Mouse (Mus musculus) stomach, embryonic 14.5 days (tissue): ENCODE data around the gene Brsk2. TPM values are rescaled to one million over a fixed set of nuclear protein-coding genes. Genes with fewer than 3 reads are reported as not detected.
A peak's percentile ranks its signal among the peaks of the same experiment; 100 is the strongest.

Experiments
- ATAC-seq: fragments of 200-750 bp; cut with Nextera tagmentation; 2 replicates; pipeline ENCODE4 v1.8.0; 2017; ENCODE audit warnings: low read depth, moderate TSS enrichment; ENCODE audit not compliant: insufficient number of reproducible peaks, insufficient read depth, low FRiP score
- H3K27ac ChIP-seq: fragments of 300-500 bp; sonication (generic); 2 replicates; pipeline ENCODE4 v1.5.1; 2014; ENCODE audit warnings: mild to moderate bottlenecking, low read length, moderate library complexity, mixed read lengths
- H3K27me3 ChIP-seq: fragments of 300-500 bp; sonication (generic); 2 replicates; pipeline ENCODE4 v1.6.1; 2014; ENCODE audit warnings: low read length, control low read depth, mixed read lengths; ENCODE audit not compliant: control insufficient read depth, insufficient read depth
- H3K36me3 ChIP-seq: fragments of 300-500 bp; sonication (generic); 2 replicates; pipeline ENCODE4 v1.6.1; 2014; ENCODE audit warnings: mild to moderate bottlenecking, control low read depth, low read length, moderate library complexity, mixed read lengths; ENCODE audit not compliant: control insufficient read depth, insufficient read depth
- H3K4me1 ChIP-seq: fragments of 300-500 bp; sonication (generic); 2 replicates; pipeline ENCODE4 v1.6.1; 2014; ENCODE audit warnings: low read length, control low read depth, mixed read lengths; ENCODE audit not compliant: control insufficient read depth, insufficient read depth
- H3K4me2 ChIP-seq: fragments of 300-500 bp; sonication (generic); replicated peaks from 2 replicates; pipeline ENCODE4 v1.6.1; 2014; ENCODE audit warnings: low read depth, low read length, control low read depth
- H3K4me3 ChIP-seq: fragments of 300-500 bp; sonication (generic); 2 replicates; pipeline ENCODE4 v1.5.1; 2014; ENCODE audit warnings: low read depth, low read length, control low read depth
- H3K9ac ChIP-seq: fragments of 300-500 bp; sonication (generic); replicated peaks from 2 replicates; pipeline ENCODE4 v1.6.1; 2014; ENCODE audit warnings: low read depth, mild to moderate bottlenecking, control low read depth, low read length, moderate library complexity, mixed read lengths
- H3K9me3 ChIP-seq: fragments of 300-500 bp; sonication (generic); 2 replicates; pipeline ENCODE4 v1.6.1; 2016; ENCODE audit warnings: low read depth, low read length, control low read depth; ENCODE audit not compliant: control insufficient read depth
- WGBS: fragments of 180-500 bp; shearing (Covaris S2); extraction: QIAGEN DNeasy Blood & Tissue Kit; methylation state at CpG from one replicate; pipeline ENCODE4 v1.1.7; 2014; 5-methylcytosine and 5-hydroxymethylcytosine counted together
- polyA plus RNA-seq: library from polyadenylated mRNA; unstranded; fragments of >200 nt; fragmentation: Nextera tagmentation; extraction: Ambion mirVana; gene quantifications from 2 replicates; pipeline ENCODE4 v1.2.1, GENCODE M21; 2014

Gene Brsk2
- polyA plus RNA-seq, 1 experiment from 2014 or later: 2.6 TPM

GRCm38 (mm10) chr7:141950104-141951013 is 808 bp downstream of the Brsk2 start:
- H3K27ac ChIP-seq: no peak overlapping the region
- peaks cover 8% of the 10 kb centered on the region; the same call in 1 of the 2 replicates for H3K4me1 ChIP-seq
- H3K9ac ChIP-seq: peak overlapping the region; percentile 46; the same call in 1 of the 2 replicates
- peak overlapping the region; percentile 44 for H3K4me3 ChIP-seq
- H3K9me3 ChIP-seq: no peaks in the 10 kb centered on the region
- H3K27me3 ChIP-seq: peaks cover 41% of the 10 kb centered on the region
- peak; percentile 33 for ATAC-seq
- H3K4me2 ChIP-seq: peak overlapping the region; percentile 82
- under 1% methylated on average over 67 of the region's 84 CpGs for WGBS
- no peaks in the 10 kb centered on the region for H3K36me3 ChIP-seq

DNA sequence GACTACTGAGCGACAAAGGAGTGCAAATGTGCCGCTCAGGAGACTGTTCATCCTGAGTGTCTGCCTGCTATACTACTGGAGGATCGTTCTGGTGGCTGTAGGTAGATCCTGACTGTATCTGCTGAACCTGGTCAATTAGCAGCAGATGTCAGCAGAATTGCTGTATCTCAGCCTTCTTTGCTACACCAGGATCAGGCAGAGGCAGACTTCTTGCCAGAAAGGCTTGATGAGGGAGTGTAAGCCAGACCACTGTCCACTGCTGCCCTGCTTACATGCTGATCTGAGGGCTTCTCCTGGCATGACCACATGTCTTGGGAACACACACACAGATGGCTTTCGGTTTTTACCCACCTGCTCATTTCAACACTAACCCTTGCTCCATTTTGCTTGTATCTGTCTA is 2.3 kb downstream of the Brsk2 start:
- Histone ChIP-seq H3K4me2 (no peak overlapping the region), H3K27me3 (peaks cover 41% of the 10 kb centered on the region), H3K4me1 (peaks cover 8% of the 10 kb centered on the region; the same call in 1 of the 2 replicates), H3K27ac (no peak overlapping the region), H3K9me3 (no peaks in the 10 kb centered on the region), H3K36me3 (no peaks in the 10 kb centered on the region), H3K9ac (no peak overlapping the region), H3K4me3 (no peak overlapping the region)
- no peak for ATAC-seq
- 85% methylated on average over 4 of the region's 4 CpGs for WGBS

DNA sequence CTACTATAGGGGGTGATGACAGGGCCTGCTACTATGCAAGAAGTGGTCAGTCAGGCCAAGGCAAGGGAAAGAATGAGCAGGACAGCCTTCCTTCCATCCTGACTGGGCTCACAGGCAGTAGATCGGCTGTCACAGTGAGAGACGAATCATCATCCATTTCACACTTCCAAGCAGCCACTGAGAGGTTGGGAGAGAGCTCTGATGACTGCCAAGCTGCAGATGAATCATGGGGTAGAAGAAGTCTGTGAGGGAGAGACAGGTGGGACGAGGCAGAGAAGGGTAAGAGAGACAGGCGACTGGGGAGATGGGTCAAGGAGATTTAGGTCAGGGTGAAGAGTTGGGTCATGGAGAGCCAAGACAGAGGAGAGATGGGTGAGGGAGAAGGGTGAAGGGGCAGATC is 3.4 kb downstream of the Brsk2 start:
- no peaks in the 10 kb centered on the region for H3K9me3 ChIP-seq
- 73% methylated on average over 4 of the region's 4 CpGs for WGBS
- H3K27me3 ChIP-seq: peaks cover 40% of the 10 kb centered on the region
- H3K36me3 ChIP-seq: no peaks in the 10 kb centered on the region
- H3K4me3 ChIP-seq: no peak overlapping the region
- H3K4me1 ChIP-seq: peaks cover 8% of the 10 kb centered on the region; the same call in 1 of the 2 replicates
- H3K9ac ChIP-seq: no peak overlapping the region
- ATAC-seq: no peak
- H3K4me2 ChIP-seq: no peak overlapping the region
- no peak overlapping the region for H3K27ac ChIP-seq

DNA sequence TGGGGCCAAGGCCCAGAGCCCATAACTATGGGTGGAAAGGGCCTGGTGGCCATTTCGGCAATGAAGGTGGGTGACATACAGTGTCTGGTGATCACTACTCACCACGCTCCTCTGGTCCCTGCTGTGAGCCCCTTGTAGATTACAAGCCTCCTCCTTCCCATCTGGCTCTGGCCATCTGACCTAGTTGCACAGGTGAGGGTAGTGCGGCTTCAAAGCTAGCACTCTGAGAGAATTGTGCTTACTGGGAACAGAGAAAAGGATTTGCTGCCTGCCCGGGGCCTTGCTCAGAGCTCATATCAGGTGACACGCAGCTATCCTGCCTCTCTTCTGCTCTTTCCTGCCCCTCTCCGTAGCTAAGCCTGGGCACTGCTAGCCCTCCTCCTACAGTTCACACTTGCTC is 4.1 kb downstream of the Brsk2 start:
- Histone ChIP-seq H3K9me3 (no peaks in the 10 kb centered on the region), H3K36me3 (no peaks in the 10 kb centered on the region), H3K27ac (no peak overlapping the region), H3K4me3 (no peak overlapping the region), H3K4me1 (peaks cover 8% of the 10 kb centered on the region; the same call in 1 of the 2 replicates), H3K4me2 (no peak overlapping the region), H3K27me3 (peaks cover 33% of the 10 kb centered on the region), H3K9ac (no peak overlapping the region)
- WGBS: 71% methylated on average over 6 of the region's 6 CpGs
- no peak for ATAC-seq

DNA sequence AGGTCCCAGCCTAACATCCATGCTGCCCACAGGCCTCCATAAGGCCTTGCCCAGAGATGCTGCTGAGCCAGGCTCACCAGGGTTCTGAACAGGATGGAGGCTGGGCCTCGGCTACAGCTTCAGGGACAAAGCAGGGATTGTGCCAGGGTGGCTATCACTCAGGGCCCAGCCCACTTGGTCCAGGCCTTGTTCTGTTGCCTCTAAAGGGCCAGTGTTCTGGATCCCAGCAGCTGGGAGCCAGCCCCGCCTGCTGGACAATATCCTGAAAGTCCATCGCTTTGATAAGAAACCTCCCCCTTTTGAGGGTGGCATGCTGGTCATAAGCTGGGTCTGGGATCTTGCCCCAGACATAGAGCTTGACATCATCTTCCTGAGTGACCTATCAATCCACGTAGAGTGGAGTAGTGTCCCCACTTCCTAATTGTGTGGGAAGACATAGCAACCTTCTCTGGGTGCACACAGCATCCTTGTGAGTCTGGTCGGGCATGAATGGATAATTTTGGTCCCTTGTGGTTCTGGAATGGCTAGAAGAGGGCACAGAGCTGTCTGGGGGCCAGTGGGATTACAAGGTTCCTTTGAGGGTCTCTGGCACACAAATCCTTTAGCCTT is 6.1 kb downstream of the Brsk2 start:
- WGBS: 76% methylated on average over 5 of the region's 5 CpGs
- no peaks in the 10 kb centered on the region for H3K36me3 ChIP-seq
- ATAC-seq: no peak
- H3K27me3 ChIP-seq: peaks cover 17% of the 10 kb centered on the region
- H3K9ac ChIP-seq: no peak overlapping the region
- H3K9me3 ChIP-seq: no peaks in the 10 kb centered on the region
- H3K27ac ChIP-seq: no peak overlapping the region
- 0 out of 2 replicates have a peak, but pooled peaks cover 1% of the 10 kb centered on the region for H3K4me1 ChIP-seq
- no peak overlapping the region for H3K4me3 ChIP-seq
- H3K4me2 ChIP-seq: no peak overlapping the region

- H3K27ac ChIP-seq: no peak overlapping the region
- H3K36me3 ChIP-seq: no peaks in the 10 kb centered on the region
- no peaks in the 10 kb centered on the region for H3K9me3 ChIP-seq
- WGBS: 76% methylated on average over 8 of the region's 8 CpGs
- no peak overlapping the region for H3K4me3 ChIP-seq
- peaks cover 12% of the 10 kb centered on the region for H3K27me3 ChIP-seq
- no peak overlapping the region for H3K4me2 ChIP-seq
- no peak for ATAC-seq
- H3K4me1 ChIP-seq: no peaks in the 10 kb centered on the region
- no peak overlapping the region for H3K9ac ChIP-seq
Observed at GRCm38 (mm10) chr7:141956174-141956566, 6.6 kb downstream of the Brsk2 start.

DNA sequence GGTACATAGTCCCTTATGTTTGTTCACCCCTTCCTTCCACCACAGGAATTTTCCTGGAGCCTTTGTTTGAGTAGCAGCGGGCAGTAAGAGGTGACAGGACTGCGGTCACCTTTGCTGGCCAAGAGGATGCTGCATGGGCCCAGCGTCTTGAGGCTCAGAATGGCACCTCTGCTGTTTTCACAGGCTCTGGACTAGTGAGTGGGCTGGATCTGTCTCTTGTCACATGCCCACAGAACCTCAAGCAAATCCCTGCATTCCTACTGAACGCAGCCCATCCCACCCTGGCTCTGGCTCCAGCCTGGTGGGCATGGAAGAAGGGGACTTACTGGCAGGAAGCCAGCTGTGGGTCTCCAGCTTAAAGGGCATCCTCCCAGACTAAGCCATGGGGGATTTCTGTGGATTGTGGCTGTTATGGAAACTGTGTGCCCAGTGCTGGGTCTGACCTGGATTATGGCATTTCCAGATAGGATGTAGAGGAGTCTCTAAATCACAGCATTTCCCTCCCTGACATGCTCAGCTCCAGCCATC is 8.0 kb downstream of the Brsk2 start:
- H3K27ac ChIP-seq: no peak overlapping the region
- ATAC-seq: no peak
- 0 out of 2 replicates have a peak, but pooled peaks cover 2% of the 10 kb centered on the region for H3K27me3 ChIP-seq

DNA sequence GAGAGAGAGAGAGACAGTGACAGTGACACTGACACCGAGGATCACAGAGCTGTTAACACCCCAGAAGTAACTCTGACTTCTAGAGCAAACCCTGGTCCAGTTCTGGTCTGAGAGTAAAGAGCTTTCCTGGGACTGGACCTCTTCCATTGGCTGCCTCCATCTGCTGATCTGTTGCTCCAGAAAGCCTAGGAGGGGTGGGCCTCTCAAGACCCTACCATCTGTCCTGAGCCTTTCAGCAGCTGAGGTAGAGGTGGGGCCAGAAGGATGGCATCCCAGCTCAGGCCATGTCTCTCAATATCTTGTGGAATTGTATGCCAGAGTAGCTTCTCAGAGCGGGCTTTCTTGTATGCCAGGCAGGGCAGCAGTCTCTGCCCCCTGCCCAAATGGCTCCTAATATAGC is 8.7 kb downstream of the Brsk2 start:
- no peaks in the 10 kb centered on the region for H3K4me1 ChIP-seq
- no peaks in the 10 kb centered on the region for H3K27me3 ChIP-seq
- H3K27ac ChIP-seq: no peak overlapping the region
- WGBS: 80% methylated on average over 2 of the region's 2 CpGs
- no peaks in the 10 kb centered on the region for H3K36me3 ChIP-seq
- H3K9me3 ChIP-seq: no peaks in the 10 kb centered on the region
- ATAC-seq: no peak
- no peak overlapping the region for H3K9ac ChIP-seq
- no peak overlapping the region for H3K4me2 ChIP-seq
- no peak overlapping the region for H3K4me3 ChIP-seq

More for the DNA sequence above, 8.0 kb downstream of the Brsk2 start:
- H3K9ac ChIP-seq: no peak overlapping the region
- WGBS: 70% methylated on average over 4 of the region's 4 CpGs
- H3K9me3 ChIP-seq: no peaks in the 10 kb centered on the region
- H3K4me2 ChIP-seq: no peak overlapping the region
- H3K4me1 ChIP-seq: no peaks in the 10 kb centered on the region
- no peaks in the 10 kb centered on the region for H3K36me3 ChIP-seq
- no peak overlapping the region for H3K4me3 ChIP-seq
